Mouse (Mus musculus) MEL (cell line): ENCODE measurements around the gene Ap1b1. TPM values are rescaled to one million over a fixed set of nuclear protein-coding genes. Genes with fewer than 3 reads are reported as not detected.

ENCODE experiments used
- DNase-seq: peaks from one replicate; pipeline ENCODE4 v3.0.0; 2011; ENCODE audit warnings: low read depth, low spot score
- H3K27ac ChIP-seq: 2 replicates; pipeline ENCODE4 v1.5.1; 2012; ENCODE audit warnings: low read depth, mild to moderate bottlenecking, control low read depth, low read length, moderate library complexity; ENCODE audit not compliant: control insufficient read depth
- H3K27me3 ChIP-seq, 2 experiments: fragments of 150-350 bp in 1 of 2; sonication (generic) in 1 of 2; 2 replicates each; pipeline ENCODE4 v1.6.1; 2012; ENCODE audit warnings: low read length in 2 of 2, mild to moderate bottlenecking in 2 of 2, improper control_type of control experiment in 1 of 2, moderate library complexity in 1 of 2; ENCODE audit not compliant: insufficient read depth in 2 of 2, control insufficient read depth in 1 of 2
- H3K36me3 ChIP-seq, 2 experiments: 2 replicates each; pipeline ENCODE4 v1.6.1; 2012 to 2014; ENCODE audit warnings: low read length in 2 of 2, improper control_type of control experiment in 1 of 2, inconsistent platforms in 1 of 2, mild to moderate bottlenecking in 1 of 2; ENCODE audit not compliant: insufficient read depth in 2 of 2, control insufficient read depth in 1 of 2
- H3K4me1 ChIP-seq, 2 experiments: fragments of 150-350 bp in 1 of 2; sonication (generic) in 1 of 2; 2 replicates each; pipeline ENCODE4 v1.6.1; 2012; ENCODE audit warnings: low read length in 2 of 2, improper control_type of control experiment in 1 of 2, mild to moderate bottlenecking in 1 of 2; ENCODE audit not compliant: insufficient read depth in 2 of 2, control insufficient read depth in 1 of 2
- H3K4me3 ChIP-seq, 2 experiments: fragments of 150-350 bp in 1 of 2; sonication (generic) in 1 of 2; 2 replicates each; pipeline ENCODE4 v1.5.1; 2012; ENCODE audit warnings: low read depth in 2 of 2, low read length in 2 of 2, mild to moderate bottlenecking in 2 of 2, moderate library complexity in 2 of 2, control low read depth in 1 of 2, improper control_type of control experiment in 1 of 2; ENCODE audit not compliant: control insufficient read depth in 1 of 2, insufficient read depth in 1 of 2
- H3K79me2 ChIP-seq: 2 replicates; pipeline ENCODE4 v1.6.1; 2012; ENCODE audit warnings: mild to moderate bottlenecking, low read length, moderate library complexity; ENCODE audit not compliant: control insufficient read depth, poor library complexity, insufficient read depth
- H3K9ac ChIP-seq: 2 replicates; pipeline ENCODE4 v1.6.1; 2012; ENCODE audit warnings: low read depth, mild to moderate bottlenecking, control low read depth, low read length, moderate library complexity; ENCODE audit not compliant: control insufficient read depth, poor library complexity, severe bottlenecking
- H3K9me3 ChIP-seq: fragments of 150-350 bp; sonication (generic); replicated peaks from 2 replicates; pipeline ENCODE4 v1.6.1; 2012; ENCODE audit warnings: mild to moderate bottlenecking, low read length, improper control_type of control experiment, moderate library complexity; ENCODE audit not compliant: insufficient read depth
- CHD1 ChIP-seq: IDR thresholded peaks from 2 replicates; pipeline ENCODE4 v1.6.1; 2012; ENCODE audit warnings: low read depth, mild to moderate bottlenecking, inconsistent platforms, low read length, improper control_type of control experiment
- CHD2 ChIP-seq: IDR thresholded peaks from 2 replicates; pipeline ENCODE4 v1.6.1; 2011; ENCODE audit warnings: low read length, improper control_type of control experiment
- E2F4 ChIP-seq: IDR thresholded peaks from 2 replicates; pipeline ENCODE4 v1.6.1; 2011; ENCODE audit warnings: low read depth, low read length, improper control_type of control experiment, borderline replicate concordance
- EP300 ChIP-seq, 2 experiments: IDR thresholded peaks; 2 replicates each; pipeline ENCODE4 v1.6.1; 2011; ENCODE audit warnings: improper control_type of control experiment in 2 of 2, low read length in 2 of 2, low read depth in 1 of 2, mild to moderate bottlenecking in 1 of 2
- GABPA ChIP-seq: IDR thresholded peaks from 2 replicates; pipeline ENCODE4 v1.6.1; 2012; ENCODE audit warnings: low read depth, mild to moderate bottlenecking, inconsistent platforms, low read length, improper control_type of control experiment, moderate library complexity
- KAT2A ChIP-seq: conservative IDR thresholded peaks from 2 replicates; pipeline ENCODE4 v1.6.1; 2012; ENCODE audit warnings: low read depth, low read length, improper control_type of control experiment, inconsistent platforms
- MAX ChIP-seq: IDR thresholded peaks from 2 replicates; pipeline ENCODE4 v1.6.1; 2011; ENCODE audit warnings: low read length, improper control_type of control experiment
- MAZ ChIP-seq: IDR thresholded peaks from 2 replicates; pipeline ENCODE4 v1.6.1; 2012; ENCODE audit warnings: low read depth, mild to moderate bottlenecking, inconsistent platforms, low read length, improper control_type of control experiment
- MEF2A ChIP-seq: IDR thresholded peaks from 2 replicates; pipeline ENCODE4 v1.6.1; 2014; ENCODE audit warnings: low read depth, mild to moderate bottlenecking, inconsistent platforms, low read length, improper control_type of control experiment; ENCODE audit not compliant: poor library complexity, insufficient replicate concordance, severe bottlenecking; ENCODE audit errors: extremely low read depth
- TBP ChIP-seq: IDR thresholded peaks from 2 replicates; pipeline ENCODE4 v1.8.0; 2011; ENCODE audit warnings: low read depth, low read length, improper control_type of control experiment
- polyA plus RNA-seq, 2 experiments: library from polyadenylated mRNA; stranded (reverse) in 1 of 2; unstranded in 1 of 2; fragments of >175 nt in 1 of 2; fragments of >200 nt in 1 of 2; gene quantifications; 2 replicates each; pipeline versions ENCODE4 v1.2.1 to v1.2.4; 2012; ENCODE audit warnings: low replicate concordance in 2 of 2, low read depth in 1 of 2; ENCODE audit not compliant: insufficient read length in 2 of 2, insufficient read depth in 1 of 2, missing spikeins in 1 of 2
- total RNA-seq: library from RNA; depleted of rRNA; stranded (reverse); fragments of 300-350 nt; gene quantifications from 2 replicates; pipeline ENCODE4 v1.2.3, GENCODE M21; 2012

Gene Ap1b1
- total and polyA plus RNA-seq, 3 experiments = 60.1 to 79.3 TPM; not detected in 1

GRCm38 (mm10) chr11:5063561-5064281, 77.1 kb downstream of the Ap1b1 start:
- DNase-seq = no peak
- H3K9me3 ChIP-seq = no peaks in the 10 kb centered on the region
- peaks cover 0 to 2% of the 10 kb centered on the region in 2 experiments; a peak in 2 of 4 replicates for H3K27me3 ChIP-seq
- peaks cover 0 to 19% of the 10 kb centered on the region in 2 experiments; a peak in 3 of 4 replicates for H3K36me3 ChIP-seq
- H3K4me1 ChIP-seq = peaks cover 4 to 27% of the 10 kb centered on the region in 2 experiments
- H3K27ac ChIP-seq = no peak overlapping the region
- H3K79me2 ChIP-seq = peaks cover 6% of the 10 kb centered on the region
- peak overlapping the region in 1 of 2 experiments; percentile 72; a peak in 2 of 4 replicates for H3K4me3 ChIP-seq
- peak overlapping the region; percentile 77; the same call in 1 of the 2 replicates for H3K9ac ChIP-seq
- TF ChIP-seq MAZ = no peak
- TF ChIP-seq KAT2A = no peak
- TF ChIP-seq EP300 (IDR thresholded peaks at IDR 0.05; ENCODE audit: low read depth in 1 of 2, low read length in 2 of 2) = no peak
- TF ChIP-seq GABPA = no peak
- no peak for TF ChIP-seq MEF2A
- TF ChIP-seq E2F4 = no peak
- no peak for TF ChIP-seq CHD1
- TF ChIP-seq TBP = no peak

- no peaks in the 10 kb centered on the region for H3K27me3 ChIP-seq
- H3K36me3 ChIP-seq = peaks cover under 1 to 27% of the 10 kb centered on the region in 2 experiments
- peaks cover 6 to 30% of the 10 kb centered on the region in 2 experiments for H3K4me1 ChIP-seq
These were observed 77.8 kb downstream of the Ap1b1 start for GRCm38 (mm10) chr11:5064282-5065055.

More at GRCm38 (mm10) chr11:5064282-5065055, 77.8 kb downstream of the Ap1b1 start:
- TF ChIP-seq CHD2 (no peak), CHD1 (0 out of 2 replicates have a peak, but pooled peaks have one; percentile 3), MAX (peak; percentile 39)
- TF ChIP-seq, all 39 proteins: peak for 2
- no peaks in the 10 kb centered on the region for H3K9me3 ChIP-seq
- peak overlapping the region; percentile 77 for H3K9ac ChIP-seq
- peak; percentile 70 for DNase-seq
- peaks cover 6% of the 10 kb centered on the region for H3K79me2 ChIP-seq
- peak overlapping the region; percentile 72 to 86 for H3K4me3 ChIP-seq
- peak overlapping the region; percentile 6; the same call in 1 of the 2 replicates for H3K27ac ChIP-seq
